In the genomic region with DNA sequence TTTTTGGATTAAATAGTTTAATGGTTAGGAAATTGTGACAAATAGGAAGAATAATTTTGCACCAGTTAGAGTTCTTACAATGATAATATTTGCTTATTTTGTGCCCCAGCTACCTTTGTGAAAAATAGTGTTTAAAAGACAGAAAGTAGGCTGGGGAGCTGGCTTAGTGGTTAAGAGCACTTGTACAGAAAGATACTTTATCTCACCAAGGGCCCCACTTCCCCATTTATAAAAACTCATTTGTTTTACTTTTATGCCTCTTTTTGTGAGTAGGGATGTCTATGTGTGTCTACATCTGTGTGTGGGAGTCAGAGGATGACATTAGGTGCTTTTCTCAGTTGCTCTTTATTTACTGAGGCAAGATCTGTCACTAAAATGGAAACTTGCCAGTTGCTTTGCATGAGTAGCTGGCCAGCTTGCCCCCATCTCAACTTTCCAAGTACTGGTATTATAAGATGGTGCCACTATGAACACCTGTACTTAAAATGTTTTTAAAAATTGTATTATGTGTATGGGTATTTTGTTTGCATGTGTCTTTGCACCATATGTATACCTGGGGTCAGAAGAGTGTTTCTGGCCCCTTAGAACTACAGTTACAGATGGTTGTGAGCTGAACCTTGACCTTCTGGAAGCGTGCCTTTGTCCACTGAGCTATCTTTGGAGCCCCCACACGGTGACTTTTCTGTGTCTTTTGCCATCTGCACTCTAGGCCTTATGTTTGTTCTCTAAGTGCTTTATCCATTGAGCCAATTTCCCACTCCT, we compare ENCODE assay signal across 16 mouse cellular contexts. TPM values are rescaled to one million over a fixed set of nuclear protein-coding genes. Genes with fewer than 3 reads are reported as not detected.
A peak's percentile ranks its signal among the peaks of the same experiment; 100 is the strongest.
DNase-seq lines count a peak whose midpoint lies in the region; ATAC-seq and TF ChIP-seq lines count a peak whose summit lies in the region.
"Had no signal": no experiment of that assay in that cellular context is flagged by ENCODE, and none has a peak within 500 bp of the region (broad histone marks: within the 10 kb centered on the region; RNA-seq: fewer than 3 reads in every experiment).

No protein-coding gene starts in this region.

- H3K36me3 ChIP-seq in E14TG2a.4 (ENCODE audit: insufficient read depth, low read length) = peaks cover 41% of the 10 kb centered on the region
- H3K36me3 ChIP-seq in liver, embryonic 15.5 days (replicated peaks) = peaks cover 14% of the 10 kb centered on the region; the same call in 1 of the 2 replicates
- H3K36me3 ChIP-seq: stomach, embryonic 15.5 days had no signal

- ATAC-seq in liver, embryonic 15.5 days (ENCODE audit: insufficient read depth) = no peak
- ATAC-seq: CD4-positive, CD25-positive, alpha-beta regulatory T cell, adult 4 months; lung, postnatal 0 days; Patski had no signal

- H3K27ac ChIP-seq in liver, embryonic 15.5 days (replicated peaks) = 0 out of 2 replicates have a peak overlapping the region, but pooled peaks have one; percentile 8
- H3K27ac ChIP-seq: layer of hippocampus, adult 2 months; left cerebral cortex, adult 2 months; neural tube, embryonic 15.5 days; stomach, embryonic 15.5 days had no signal

- H3K9me3 ChIP-seq in E14TG2a.4 (ENCODE audit: low read length) = no peaks in the 10 kb centered on the region
- H3K9me3 ChIP-seq in liver, embryonic 15.5 days (replicated peaks) = no peaks in the 10 kb centered on the region
- H3K9me3 ChIP-seq: neural tube, embryonic 15.5 days; stomach, embryonic 15.5 days had no signal

- H3K27me3 ChIP-seq in E14TG2a.4 (ENCODE audit: insufficient read depth, low read length) = no peaks in the 10 kb centered on the region
- no peaks in the 10 kb centered on the region for H3K27me3 ChIP-seq in liver, embryonic 15.5 days
- H3K27me3 ChIP-seq: neural tube, embryonic 15.5 days; Patski; stomach, embryonic 15.5 days had no signal

- H3K4me2 ChIP-seq in liver, embryonic 15.5 days = peak overlapping the region; percentile 84
- H3K4me2 ChIP-seq: neural tube, embryonic 15.5 days; stomach, embryonic 15.5 days had no signal

- no peak for TF ChIP-seq CTCF in E14TG2a.4 (conservative IDR thresholded peaks at IDR 0.05; ENCODE audit: low read length)

- WGBS in liver, embryonic 15.5 days (ENCODE audit: insufficient replicate concordance) = 53% methylated on average over 2 of the region's 2 CpGs

- H3K9ac ChIP-seq in liver, embryonic 15.5 days = no peak overlapping the region
- H3K9ac ChIP-seq: neural tube, embryonic 15.5 days; stomach, embryonic 15.5 days had no signal

- H3K4me1 ChIP-seq in E14TG2a.4 (replicated peaks; ENCODE audit: low read depth, low read length) = peaks cover 66% of the 10 kb centered on the region
- peaks cover 39% of the 10 kb centered on the region for H3K4me1 ChIP-seq in liver, embryonic 15.5 days (replicated peaks)

- DNase-seq in cerebellum, postnatal 14 days = peak; percentile 49 to 74
- DNase-seq in cerebellum, adult 18-20 months = no peak
- peak; percentile 47 to 66 for DNase-seq in kidney, postnatal 36 days
- DNase-seq in kidney, postnatal 14 days = no peak
- DNase-seq in spleen, postnatal 36 days (ENCODE audit: low spot score in 2 of 2) = no peak
- no peak for DNase-seq in spleen, adult 12 weeks (ENCODE audit: low spot score)
- DNase-seq: right cerebral cortex, postnatal 4 days had no signal

- H3K4me3 ChIP-seq in E14TG2a.4 (replicated peaks; ENCODE audit: low read length) = peak overlapping the region; percentile 99
- H3K4me3 ChIP-seq in liver, embryonic 15.5 days (replicated peaks) = no peak overlapping the region; the same call in 1 of the 2 replicates
- H3K4me3 ChIP-seq: layer of hippocampus, adult 2 months; left cerebral cortex, adult 2 months; neural tube, embryonic 15.5 days; stomach, embryonic 15.5 days had no signal

RNA-seq across cellular contexts. Expression of a gene that starts 3.2 kb away (rescaled TPM):
- polyA plus RNA-seq in liver, embryonic 15.5 days (2015; fragmentation: Nextera tagmentation; extraction: Ambion mirVana) = 9.5 and 10.9 TPM in 2 replicates

Comparison
In these comparisons a context has a peak if more than half of its experiments do, and no peak if none do; other contexts are left out.
1. DNase-seq: peak in cerebellum, postnatal 14 days (2 of 2) and kidney, postnatal 36 days (2 of 2); none in cerebellum, adult 18-20 months (0 of 2), kidney, postnatal 14 days (single experiment), spleen, postnatal 36 days (0 of 2) and spleen, adult 12 weeks (single experiment).